Mouse (Mus musculus): ENCODE measurements at regions not wholly inside any gene's neighbourhood (a gene's known extent, or its start where the extent isn't known, plus 50 kb on each side); places are given as distances from the start of the nearest gene placed in this dataset.

- no peaks in the 10 kb centered on the region for H3K27me3 ChIP-seq
- WGBS: 76% methylated on average over 1 of the region's 1 CpGs
- no peak for ATAC-seq (ENCODE audit: low FRiP score, low read depth)
- H3K4me3 ChIP-seq: no peak overlapping the region
- H3K4me2 ChIP-seq (replicated peaks): no peak overlapping the region
- no peaks in the 10 kb centered on the region for H3K36me3 ChIP-seq
- no peaks in the 10 kb centered on the region for H3K4me1 ChIP-seq
- 0 out of 2 replicates have a peak overlapping the region, but pooled peaks have one; percentile 6 for H3K27ac ChIP-seq (replicated peaks)
- no peak overlapping the region for H3K9ac ChIP-seq (replicated peaks)
- H3K9me3 ChIP-seq: no peaks in the 10 kb centered on the region
Measured at GRCm38 (mm10) chr7:73019764-73020354, 355.4 kb upstream of the Rgma start.

GRCm38 (mm10) chr7:73021786-73022185 is 353.5 kb upstream of the Rgma start:
- Histone ChIP-seq H3K27me3 (no peaks in the 10 kb centered on the region), H3K4me2 (replicated peaks) (no peak overlapping the region), H3K27ac (replicated peaks) (no peak overlapping the region), H3K9ac (replicated peaks) (no peak overlapping the region), H3K4me3 (no peak overlapping the region), H3K9me3 (no peaks in the 10 kb centered on the region), H3K4me1 (no peaks in the 10 kb centered on the region), H3K36me3 (no peaks in the 10 kb centered on the region)
- WGBS: 55% methylated on average over 2 of the region's 2 CpGs
- no peak for ATAC-seq (ENCODE audit: low FRiP score, low read depth)

GRCm38 (mm10) chr7:73025640-73026039 is 349.7 kb upstream of the Rgma start:
- Histone ChIP-seq H3K36me3 (no peaks in the 10 kb centered on the region), H3K9ac (replicated peaks) (no peak overlapping the region), H3K27me3 (no peaks in the 10 kb centered on the region), H3K27ac (replicated peaks) (no peak overlapping the region), H3K4me1 (no peaks in the 10 kb centered on the region), H3K4me2 (replicated peaks) (no peak overlapping the region), H3K4me3 (no peak overlapping the region), H3K9me3 (no peaks in the 10 kb centered on the region)
- WGBS: 78% methylated on average over 5 of the region's 5 CpGs
- no peak for ATAC-seq (ENCODE audit: low FRiP score, low read depth)

GRCm38 (mm10) chr7:73028952-73029351 is 346.4 kb upstream of the Rgma start:
- Histone ChIP-seq H3K4me1 (peaks cover 5% of the 10 kb centered on the region; the same call in 1 of the 2 replicates), H3K4me3 (no peak overlapping the region), H3K27ac (replicated peaks) (no peak overlapping the region), H3K4me2 (replicated peaks) (no peak overlapping the region), H3K36me3 (no peaks in the 10 kb centered on the region), H3K27me3 (no peaks in the 10 kb centered on the region), H3K9me3 (no peaks in the 10 kb centered on the region), H3K9ac (replicated peaks) (no peak overlapping the region)
- WGBS: 89% methylated on average over 6 of the region's 6 CpGs
- ATAC-seq (ENCODE audit: low FRiP score, low read depth): no peak

GRCm38 (mm10) chr7:73031407-73031806 is 343.9 kb upstream of the Rgma start:
- Histone ChIP-seq H3K9me3 (no peaks in the 10 kb centered on the region), H3K4me1 (peaks cover 5% of the 10 kb centered on the region; the same call in 1 of the 2 replicates), H3K4me3 (no peak overlapping the region), H3K9ac (replicated peaks) (no peak overlapping the region), H3K36me3 (no peaks in the 10 kb centered on the region), H3K4me2 (replicated peaks) (no peak overlapping the region), H3K27ac (replicated peaks) (no peak overlapping the region), H3K27me3 (no peaks in the 10 kb centered on the region)
- no peak for ATAC-seq (ENCODE audit: low FRiP score, low read depth)
- 85% methylated on average over 5 of the region's 5 CpGs for WGBS

GRCm38 (mm10) chr7:73032316-73032980 is 342.9 kb upstream of the Rgma start:
- no peak overlapping the region for H3K9ac ChIP-seq (replicated peaks)
- H3K36me3 ChIP-seq: no peaks in the 10 kb centered on the region
- no peak for ATAC-seq (ENCODE audit: low FRiP score, low read depth)
- H3K27ac ChIP-seq (replicated peaks): peak overlapping the region; percentile 64; the same call in 1 of the 2 replicates
- H3K27me3 ChIP-seq: no peaks in the 10 kb centered on the region
- H3K4me2 ChIP-seq (replicated peaks): no peak overlapping the region
- no peaks in the 10 kb centered on the region for H3K9me3 ChIP-seq
- H3K4me1 ChIP-seq: peaks cover 5% of the 10 kb centered on the region; the same call in 1 of the 2 replicates
- H3K4me3 ChIP-seq: no peak overlapping the region
- WGBS: 74% methylated on average over 23 of the region's 23 CpGs

GRCm38 (mm10) chr7:73036801-73037555 is 338.3 kb upstream of the Rgma start:
- WGBS: 77% methylated on average over 20 of the region's 20 CpGs
- Histone ChIP-seq H3K27me3 (no peaks in the 10 kb centered on the region), H3K4me3 (no peak overlapping the region), H3K4me1 (peaks cover 5% of the 10 kb centered on the region; the same call in 1 of the 2 replicates), H3K9ac (replicated peaks) (no peak overlapping the region), H3K9me3 (no peaks in the 10 kb centered on the region), H3K4me2 (replicated peaks) (no peak overlapping the region), H3K36me3 (no peaks in the 10 kb centered on the region), H3K27ac (replicated peaks) (no peak overlapping the region)
- no peak for ATAC-seq (ENCODE audit: low FRiP score, low read depth)

- no peak overlapping the region for H3K4me3 ChIP-seq
- no peaks in the 10 kb centered on the region for H3K36me3 ChIP-seq
- no peaks in the 10 kb centered on the region for H3K27me3 ChIP-seq
- peaks cover 5% of the 10 kb centered on the region; the same call in 1 of the 2 replicates for H3K4me1 ChIP-seq
- H3K9me3 ChIP-seq: no peaks in the 10 kb centered on the region
- no peak overlapping the region for H3K27ac ChIP-seq (replicated peaks)
- WGBS: 89% methylated on average over 9 of the region's 9 CpGs
- ATAC-seq (ENCODE audit: low FRiP score, low read depth): no peak
- no peak overlapping the region for H3K9ac ChIP-seq (replicated peaks)
- H3K4me2 ChIP-seq (replicated peaks): no peak overlapping the region
Measured at GRCm38 (mm10) chr7:73037638-73038037, 337.7 kb upstream of the Rgma start.

- 91% methylated on average over 4 of the region's 4 CpGs for WGBS
Measured at GRCm38 (mm10) chr7:73039921-73040320, 335.4 kb upstream of the Rgma start.

GRCm38 (mm10) chr7:73044316-73044715 is 331.0 kb upstream of the Rgma start:
- Histone ChIP-seq H3K4me3 (no peak overlapping the region), H3K9ac (replicated peaks) (no peak overlapping the region), H3K4me1 (no peaks in the 10 kb centered on the region), H3K36me3 (no peaks in the 10 kb centered on the region), H3K9me3 (no peaks in the 10 kb centered on the region), H3K4me2 (replicated peaks) (no peak overlapping the region), H3K27me3 (no peaks in the 10 kb centered on the region), H3K27ac (replicated peaks) (no peak overlapping the region)
- 77% methylated on average over 3 of the region's 3 CpGs for WGBS
- no peak for ATAC-seq (ENCODE audit: low FRiP score, low read depth)

More at GRCm38 (mm10) chr7:73039921-73040320, 335.4 kb upstream of the Rgma start:
- Histone ChIP-seq H3K9ac (replicated peaks) (no peak overlapping the region), H3K4me3 (no peak overlapping the region), H3K4me1 (no peaks in the 10 kb centered on the region; the same call in 1 of the 2 replicates), H3K9me3 (no peaks in the 10 kb centered on the region), H3K4me2 (replicated peaks) (no peak overlapping the region), H3K36me3 (no peaks in the 10 kb centered on the region), H3K27me3 (no peaks in the 10 kb centered on the region), H3K27ac (replicated peaks) (no peak overlapping the region)
- ATAC-seq (ENCODE audit: low FRiP score, low read depth): no peak

GRCm38 (mm10) chr7:73055891-73056290 is 319.4 kb upstream of the Rgma start:
- no peaks in the 10 kb centered on the region for H3K36me3 ChIP-seq
- no peak overlapping the region for H3K4me2 ChIP-seq (replicated peaks)
- no peak overlapping the region for H3K4me3 ChIP-seq
- H3K27ac ChIP-seq (replicated peaks): no peak overlapping the region
- no peak overlapping the region for H3K9ac ChIP-seq (replicated peaks)
- H3K27me3 ChIP-seq: no peaks in the 10 kb centered on the region
- H3K9me3 ChIP-seq: no peaks in the 10 kb centered on the region
- ATAC-seq (ENCODE audit: low FRiP score, low read depth): no peak
- 76% methylated on average over 2 of the region's 2 CpGs for WGBS
- H3K4me1 ChIP-seq: no peaks in the 10 kb centered on the region

- WGBS: 86% methylated on average over 3 of the region's 3 CpGs
- Histone ChIP-seq H3K4me3 (no peak overlapping the region), H3K27me3 (no peaks in the 10 kb centered on the region), H3K4me2 (replicated peaks) (no peak overlapping the region), H3K9ac (replicated peaks) (no peak overlapping the region), H3K9me3 (no peaks in the 10 kb centered on the region), H3K27ac (replicated peaks) (no peak overlapping the region), H3K4me1 (no peaks in the 10 kb centered on the region), H3K36me3 (no peaks in the 10 kb centered on the region)
- no peak for ATAC-seq (ENCODE audit: low FRiP score, low read depth)
Measured at GRCm38 (mm10) chr7:73063556-73063955, 311.8 kb upstream of the Rgma start.
